ENCODE assay signal across 8 mouse cellular contexts in the genomic region with DNA sequence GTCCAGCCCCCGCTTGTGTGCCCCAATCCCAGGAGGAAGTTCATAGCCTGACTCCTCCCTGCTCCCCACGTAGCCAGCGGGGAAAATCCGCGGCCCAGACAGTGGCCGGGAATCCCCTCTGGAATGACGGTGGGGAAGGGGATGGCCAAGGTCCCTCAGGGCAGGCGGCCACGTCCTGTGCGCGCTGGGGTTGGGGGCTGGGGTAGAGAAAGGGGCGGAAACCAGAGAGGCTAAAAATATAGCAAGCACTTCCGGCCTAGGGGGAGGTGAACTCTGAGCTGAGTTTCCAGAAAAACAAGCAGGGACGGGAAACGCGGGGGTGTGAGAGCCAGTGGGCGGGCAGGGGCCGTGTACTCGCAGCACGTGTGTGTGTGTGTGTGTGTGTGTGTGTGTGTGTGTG. TPM values are rescaled to one million over a fixed set of nuclear protein-coding genes. Genes with fewer than 3 reads are reported as not detected.
A peak's percentile ranks its signal among the peaks of the same experiment; 100 is the strongest.
DNase-seq lines count a peak whose midpoint lies in the region; ATAC-seq and TF ChIP-seq lines count a peak whose summit lies in the region.

No protein-coding gene starts in this region.

- no peak for ATAC-seq in forebrain, embryonic 16.5 days
- ATAC-seq in hindbrain, embryonic 11.5 days (ENCODE audit: low FRiP score), result no peak
- ATAC-seq in limb, embryonic 13.5 days (ENCODE audit: low FRiP score, low read depth), result peak; percentile 58
- ATAC-seq in midbrain, embryonic 14.5 days (ENCODE audit: low FRiP score, low TSS enrichment), result no peak

- peak; percentile 71 for TF ChIP-seq EP300 in ES-Bruce4 (IDR thresholded peaks at IDR 0.05; ENCODE audit: insufficient read depth, low read depth, low read length)

- 6% methylated on average over 20 of the region's 20 CpGs for WGBS in forebrain, embryonic 16.5 days
- WGBS in hindbrain, embryonic 11.5 days, result 7% methylated on average over 19 of the region's 20 CpGs
- WGBS in limb, embryonic 13.5 days, result under 1% methylated on average over 19 of the region's 20 CpGs
- WGBS in midbrain, embryonic 14.5 days, result 2% methylated on average over 20 of the region's 20 CpGs

- peak overlapping the region; percentile 91 for H3K27ac ChIP-seq in ES-Bruce4 (ENCODE audit: insufficient read depth, low read length)
- H3K27ac ChIP-seq in forebrain, embryonic 16.5 days (ENCODE audit: low read length), result peak overlapping the region; percentile 47
- H3K27ac ChIP-seq in hindbrain, embryonic 11.5 days (ENCODE audit: low read depth, low read length), result peak overlapping the region; percentile 71
- H3K27ac ChIP-seq in limb, embryonic 13.5 days, result peak overlapping the region; percentile 97
- peak overlapping the region; percentile 41; the same call in 1 of the 2 replicates for H3K27ac ChIP-seq in midbrain, embryonic 14.5 days (replicated peaks; ENCODE audit: low read depth, low read length)

- H3K9ac ChIP-seq in ES-Bruce4 (ENCODE audit: low read depth, poor library complexity, severe bottlenecking), result peak overlapping the region; percentile 64
- peak overlapping the region; percentile 55 for H3K9ac ChIP-seq in forebrain, embryonic 16.5 days (replicated peaks; ENCODE audit: low read depth, low read length)
- H3K9ac ChIP-seq in hindbrain, embryonic 11.5 days (ENCODE audit: low read depth, low read length), result peak overlapping the region; percentile 57
- peak overlapping the region; percentile 65 for H3K9ac ChIP-seq in limb, embryonic 13.5 days
- peak overlapping the region; percentile 14; the same call in 1 of the 2 replicates for H3K9ac ChIP-seq in midbrain, embryonic 14.5 days (replicated peaks; ENCODE audit: low read length)

- no peak for TF ChIP-seq CTCF in ES-Bruce4 (IDR thresholded peaks at IDR 0.05; ENCODE audit: low read depth, low read length)

- TF ChIP-seq POLR2A in ES-Bruce4 (IDR thresholded peaks at IDR 0.05; ENCODE audit: insufficient read depth, low read length), result no peak

- H3K36me3 ChIP-seq in ES-Bruce4 (ENCODE audit: control insufficient read depth, insufficient read depth, low read length, poor library complexity, severe bottlenecking), result peaks cover 4% of the 10 kb centered on the region
- H3K36me3 ChIP-seq in forebrain, embryonic 16.5 days (ENCODE audit: control insufficient read depth, insufficient read depth), result peaks cover 4% of the 10 kb centered on the region; the same call in 1 of the 2 replicates
- no peaks in the 10 kb centered on the region for H3K36me3 ChIP-seq in hindbrain, embryonic 11.5 days (ENCODE audit: control insufficient read depth, insufficient read depth, low read length)
- peaks cover 24% of the 10 kb centered on the region for H3K36me3 ChIP-seq in limb, embryonic 13.5 days
- peaks cover 11% of the 10 kb centered on the region; the same call in 1 of the 2 replicates for H3K36me3 ChIP-seq in midbrain, embryonic 14.5 days (ENCODE audit: control insufficient read depth, insufficient read depth, low read length)

- peak overlapping the region; percentile 49 for H3K4me2 ChIP-seq in forebrain, embryonic 16.5 days (ENCODE audit: low read length)
- H3K4me2 ChIP-seq in hindbrain, embryonic 11.5 days (replicated peaks; ENCODE audit: low read depth, low read length), result peak overlapping the region; percentile 45
- peak overlapping the region; percentile 75 for H3K4me2 ChIP-seq in limb, embryonic 13.5 days (replicated peaks)
- peak overlapping the region; percentile 41 for H3K4me2 ChIP-seq in midbrain, embryonic 14.5 days (ENCODE audit: low read length)

- no peaks in the 10 kb centered on the region for H3K27me3 ChIP-seq in ES-Bruce4 (ENCODE audit: control insufficient read depth, insufficient read depth, low read length, poor library complexity, severe bottlenecking)
- H3K27me3 ChIP-seq in forebrain, embryonic 16.5 days (replicated peaks; ENCODE audit: control insufficient read depth, insufficient read depth, low read length), result no peaks in the 10 kb centered on the region
- no peaks in the 10 kb centered on the region for H3K27me3 ChIP-seq in hindbrain, embryonic 11.5 days (ENCODE audit: control insufficient read depth, insufficient read depth, low read length)
- no peaks in the 10 kb centered on the region for H3K27me3 ChIP-seq in limb, embryonic 13.5 days
- H3K27me3 ChIP-seq in midbrain, embryonic 14.5 days (ENCODE audit: control insufficient read depth, insufficient read depth, low read length), result no peaks in the 10 kb centered on the region

- peak overlapping the region; percentile 54 for H3K4me3 ChIP-seq in ES-Bruce4 (ENCODE audit: low read depth, low read length)
- peak overlapping the region; percentile 27 for H3K4me3 ChIP-seq in forebrain, embryonic 16.5 days (replicated peaks; ENCODE audit: low read length)
- peak overlapping the region; percentile 12 for H3K4me3 ChIP-seq in hindbrain, embryonic 11.5 days (ENCODE audit: low read depth, low read length)
- peak overlapping the region; percentile 40 for H3K4me3 ChIP-seq in limb, embryonic 13.5 days
- 0 out of 2 replicates have a peak overlapping the region, but pooled peaks have one; percentile 8 for H3K4me3 ChIP-seq in midbrain, embryonic 14.5 days (replicated peaks; ENCODE audit: low read depth, low read length)

- peak; percentile 93 for DNase-seq in adrenal gland, postnatal 14 days
- DNase-seq in hindbrain, embryonic 11.5 days (ENCODE audit: low spot score), result peak; percentile 53
- DNase-seq in midbrain, embryonic 14.5 days, result peak; percentile 50
- peak; percentile 69 to 78 for DNase-seq in spleen, postnatal 14 days (ENCODE audit: low spot score in 2 of 2)
- DNase-seq in cerebellum, adult 9-11 months, result no peak

- no peaks in the 10 kb centered on the region for H3K9me3 ChIP-seq in ES-Bruce4 (replicated peaks; ENCODE audit: control insufficient read depth, insufficient read depth, low read length, poor library complexity, severe bottlenecking)
- H3K9me3 ChIP-seq in forebrain, embryonic 16.5 days (ENCODE audit: control insufficient read depth, low read length), result no peaks in the 10 kb centered on the region
- no peaks in the 10 kb centered on the region for H3K9me3 ChIP-seq in hindbrain, embryonic 11.5 days (ENCODE audit: control insufficient read depth, low read length)
- no peaks in the 10 kb centered on the region for H3K9me3 ChIP-seq in limb, embryonic 13.5 days
- H3K9me3 ChIP-seq in midbrain, embryonic 14.5 days (ENCODE audit: control insufficient read depth, low read length), result no peaks in the 10 kb centered on the region

- H3K4me1 ChIP-seq in ES-Bruce4 (ENCODE audit: control insufficient read depth, insufficient read depth, low read length), result peaks cover 3% of the 10 kb centered on the region
- H3K4me1 ChIP-seq in forebrain, embryonic 16.5 days (replicated peaks; ENCODE audit: control insufficient read depth, insufficient read depth, low read length), result peaks cover 44% of the 10 kb centered on the region
- H3K4me1 ChIP-seq in hindbrain, embryonic 11.5 days (replicated peaks; ENCODE audit: control insufficient read depth, insufficient read depth, low read length), result peaks cover 9% of the 10 kb centered on the region
- H3K4me1 ChIP-seq in limb, embryonic 13.5 days, result peaks cover 67% of the 10 kb centered on the region
- H3K4me1 ChIP-seq in midbrain, embryonic 14.5 days (ENCODE audit: control insufficient read depth, insufficient read depth, low read length), result peaks cover 19% of the 10 kb centered on the region

RNA-seq across cellular contexts. Expression of gene Zfp36, which starts 1.9 kb away (rescaled TPM):
- polyA plus RNA-seq in ES-Bruce4 (2011; ENCODE audit: insufficient read depth, insufficient read length, low read depth, missing spikeins), result 25.7 and 26.0 TPM in 2 replicates
- total RNA-seq in adrenal gland, postnatal 14 days (2021), result 27.9 and 30.7 TPM in 2 replicates
- polyA plus RNA-seq in forebrain, embryonic 16.5 days (2015; fragmentation: Nextera tagmentation; extraction: Ambion mirVana), result 6.5 and 6.7 TPM in 2 replicates
- polyA plus RNA-seq in hindbrain, embryonic 11.5 days (2014; fragmentation: Nextera tagmentation; extraction: Ambion mirVana), result 3.4 and 3.9 TPM in 2 replicates
- 8.9 and 10.3 TPM in 2 replicates for polyA plus RNA-seq in limb, embryonic 13.5 days (2015; fragmentation: Nextera tagmentation; extraction: Ambion mirVana)
- 1.8 and 3.4 TPM in 2 replicates for polyA plus RNA-seq in midbrain, embryonic 14.5 days (2014; fragmentation: Nextera tagmentation; extraction: Ambion mirVana)

RNA-seq across cellular contexts. Expression of gene Plekhg2, which starts 9.5 kb away (rescaled TPM):
- 85.5 and 90.1 TPM in 2 replicates for polyA plus RNA-seq in ES-Bruce4 (2011; ENCODE audit: insufficient read depth, insufficient read length, low read depth, missing spikeins)
- total RNA-seq in adrenal gland, postnatal 14 days (2021), result 27.9 and 32.6 TPM in 2 replicates
- 40.7 and 50.8 TPM in 2 replicates for polyA plus RNA-seq in forebrain, embryonic 16.5 days (2015; fragmentation: Nextera tagmentation; extraction: Ambion mirVana)
- polyA plus RNA-seq in hindbrain, embryonic 11.5 days (2014; fragmentation: Nextera tagmentation; extraction: Ambion mirVana), result 39.5 and 48.0 TPM in 2 replicates
- 89.5 and 98.3 TPM in 2 replicates for polyA plus RNA-seq in limb, embryonic 13.5 days (2015; fragmentation: Nextera tagmentation; extraction: Ambion mirVana)
- polyA plus RNA-seq in midbrain, embryonic 14.5 days (2014; fragmentation: Nextera tagmentation; extraction: Ambion mirVana), result 17.7 and 22.9 TPM in 2 replicates

RNA-seq across cellular contexts. Expression of gene Med29, which starts 10.6 kb away (rescaled TPM):
- polyA plus RNA-seq in ES-Bruce4 (2011; ENCODE audit: insufficient read depth, insufficient read length, low read depth, missing spikeins), result 16.6 and 18.1 TPM in 2 replicates
- 29.6 and 30.5 TPM in 2 replicates for total RNA-seq in adrenal gland, postnatal 14 days (2021)
- polyA plus RNA-seq in forebrain, embryonic 16.5 days (2015; fragmentation: Nextera tagmentation; extraction: Ambion mirVana), result 39.9 and 40.2 TPM in 2 replicates
- 47.6 and 49.7 TPM in 2 replicates for polyA plus RNA-seq in hindbrain, embryonic 11.5 days (2014; fragmentation: Nextera tagmentation; extraction: Ambion mirVana)
- polyA plus RNA-seq in limb, embryonic 13.5 days (2015; fragmentation: Nextera tagmentation; extraction: Ambion mirVana), result 47.9 and 55.0 TPM in 2 replicates
- polyA plus RNA-seq in midbrain, embryonic 14.5 days (2014; fragmentation: Nextera tagmentation; extraction: Ambion mirVana), result 38.3 and 47.9 TPM in 2 replicates

RNA-seq across cellular contexts. Expression of gene Paf1, which starts 10.8 kb away (rescaled TPM):
- 88.7 and 96.2 TPM in 2 replicates for polyA plus RNA-seq in ES-Bruce4 (2011; ENCODE audit: insufficient read depth, insufficient read length, low read depth, missing spikeins)
- 77.0 and 87.6 TPM in 2 replicates for total RNA-seq in adrenal gland, postnatal 14 days (2021)
- polyA plus RNA-seq in forebrain, embryonic 16.5 days (2015; fragmentation: Nextera tagmentation; extraction: Ambion mirVana), result 107 and 111 TPM in 2 replicates
- 77.6 and 79.9 TPM in 2 replicates for polyA plus RNA-seq in hindbrain, embryonic 11.5 days (2014; fragmentation: Nextera tagmentation; extraction: Ambion mirVana)
- polyA plus RNA-seq in limb, embryonic 13.5 days (2015; fragmentation: Nextera tagmentation; extraction: Ambion mirVana), result 77.9 and 89.5 TPM in 2 replicates
- polyA plus RNA-seq in midbrain, embryonic 14.5 days (2014; fragmentation: Nextera tagmentation; extraction: Ambion mirVana), result 78.0 and 81.9 TPM in 2 replicates

RNA-seq across cellular contexts. Expression of gene Rps16, which starts 31.5 kb away (rescaled TPM):
- polyA plus RNA-seq in ES-Bruce4 (2011; ENCODE audit: insufficient read depth, insufficient read length, low read depth, missing spikeins), result 1,972 and 2,086 TPM in 2 replicates
- total RNA-seq in adrenal gland, postnatal 14 days (2021), result 937 and 1,132 TPM in 2 replicates
- polyA plus RNA-seq in forebrain, embryonic 16.5 days (2015; fragmentation: Nextera tagmentation; extraction: Ambion mirVana), result 464 and 494 TPM in 2 replicates
- polyA plus RNA-seq in hindbrain, embryonic 11.5 days (2014; fragmentation: Nextera tagmentation; extraction: Ambion mirVana), result 746 and 776 TPM in 2 replicates
- polyA plus RNA-seq in limb, embryonic 13.5 days (2015; fragmentation: Nextera tagmentation; extraction: Ambion mirVana), result 908 and 932 TPM in 2 replicates
- 580 and 617 TPM in 2 replicates for polyA plus RNA-seq in midbrain, embryonic 14.5 days (2014; fragmentation: Nextera tagmentation; extraction: Ambion mirVana)

Comparison
In these comparisons a context has a peak if more than half of its experiments do, and no peak if none do; other contexts are left out.
1. H3K27ac ChIP-seq: peak in every context shown above with its lines; median percentile 97 in limb, embryonic 13.5 days; 91 in ES-Bruce4; 71 in hindbrain, embryonic 11.5 days; 47 in forebrain, embryonic 16.5 days; 41 in midbrain, embryonic 14.5 days.
2. H3K9ac ChIP-seq: peak in every context shown above with its lines; median percentile 65 in limb, embryonic 13.5 days; 64 in ES-Bruce4; 57 in hindbrain, embryonic 11.5 days; 55 in forebrain, embryonic 16.5 days; 14 in midbrain, embryonic 14.5 days.